Mouse (Mus musculus) urinary bladder, adult 2 months (tissue): ENCODE results near the gene Etfb. TPM values are rescaled to one million over a fixed set of nuclear protein-coding genes. Genes with fewer than 3 reads are reported as not detected.

Source experiments
- DNase-seq: peaks from one replicate; pipeline ENCODE4 v3.0.0; 2022; ENCODE audit warnings: low spot score
- polyA plus RNA-seq: library from polyadenylated mRNA; depleted of rRNA; stranded (reverse); fragments of >200 nt; gene quantifications from 2 replicates; pipeline ENCODE4 v1.2.3, GENCODE M21; 2012

Gene Etfb
- polyA plus RNA-seq, 1 experiment = 246 TPM

DNA sequence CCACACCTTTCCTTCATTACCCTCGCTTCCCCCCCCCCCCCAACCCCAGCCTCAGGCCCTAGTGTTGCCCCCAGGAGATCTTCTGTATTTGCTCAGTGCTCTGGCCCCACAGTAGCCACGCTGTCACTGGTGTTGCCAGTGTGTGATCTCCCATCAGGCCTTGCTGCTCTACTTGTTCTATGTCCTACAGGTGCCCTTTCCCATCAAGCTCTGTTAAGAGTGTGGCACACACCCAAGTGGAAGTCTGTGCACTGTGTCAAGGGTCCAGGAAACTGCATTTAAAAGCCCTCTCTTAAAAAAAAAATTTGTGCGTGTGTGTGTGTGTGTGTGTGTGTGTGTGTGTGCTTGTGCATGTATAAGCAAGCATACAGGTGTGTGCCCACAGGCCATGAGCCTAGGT is 4.4 kb downstream of the Etfb start:
- DNase-seq = no peak

DNA sequence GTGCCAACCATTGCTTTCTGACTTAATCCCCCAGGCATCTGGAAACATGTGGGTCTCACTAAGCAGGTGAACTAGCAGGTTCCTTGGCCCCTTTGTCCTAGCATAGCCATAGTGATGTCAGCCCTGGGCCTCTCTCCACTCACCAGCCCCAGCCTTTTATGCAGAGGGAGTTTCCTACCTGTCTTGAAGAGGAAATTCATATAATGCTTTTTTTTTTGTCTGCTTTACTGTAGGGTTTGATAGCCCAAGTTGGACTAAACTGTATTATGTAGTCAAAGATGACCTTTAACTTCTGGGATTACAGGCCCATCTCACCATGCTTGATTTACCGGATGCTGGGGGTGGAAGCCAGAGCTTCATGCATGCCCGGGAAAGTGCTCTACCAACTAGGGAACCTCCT is 5.9 kb downstream of the Etfb start:
- DNase-seq = no peak

DNA sequence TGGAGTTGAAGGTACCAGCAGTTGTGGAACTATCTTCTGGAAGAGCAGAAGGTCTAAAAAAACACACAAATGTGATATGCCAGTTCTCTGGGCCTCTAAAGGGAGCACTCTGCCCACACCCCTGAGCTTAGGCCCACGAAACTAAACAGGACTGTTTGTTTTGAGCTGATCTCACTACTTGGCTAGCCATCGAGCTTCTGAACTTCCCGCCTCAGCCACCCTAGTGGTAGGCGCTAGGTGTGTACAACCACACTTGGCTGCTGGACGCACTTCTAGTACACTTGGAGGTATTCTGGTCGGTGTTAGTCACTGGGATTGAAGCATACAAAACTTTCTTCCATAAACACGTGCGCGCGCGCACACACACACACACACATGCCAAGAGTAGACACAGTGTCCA is 7.8 kb downstream of the Etfb start:
- no peak for DNase-seq

DNA sequence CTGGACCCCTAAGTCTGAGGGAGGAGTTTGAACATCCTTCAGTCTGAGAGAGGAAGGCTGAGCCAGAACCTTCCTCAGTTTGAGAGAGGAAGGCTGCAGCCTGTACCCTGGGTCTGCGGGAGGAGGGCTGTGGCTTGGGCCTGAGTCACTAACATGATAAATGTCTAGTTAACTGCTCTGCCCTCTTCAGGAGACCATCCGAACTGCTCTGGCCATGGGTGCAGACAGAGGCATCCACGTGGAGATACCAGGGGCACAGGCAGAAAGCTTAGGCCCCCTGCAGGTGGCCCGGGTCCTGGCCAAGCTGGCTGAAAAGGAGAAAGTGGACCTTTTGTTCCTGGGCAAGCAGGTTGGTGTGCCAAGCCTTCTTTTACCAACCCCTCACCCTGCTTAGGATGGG is 8.7 kb downstream of the Etfb start:
- no peak for DNase-seq

DNA sequence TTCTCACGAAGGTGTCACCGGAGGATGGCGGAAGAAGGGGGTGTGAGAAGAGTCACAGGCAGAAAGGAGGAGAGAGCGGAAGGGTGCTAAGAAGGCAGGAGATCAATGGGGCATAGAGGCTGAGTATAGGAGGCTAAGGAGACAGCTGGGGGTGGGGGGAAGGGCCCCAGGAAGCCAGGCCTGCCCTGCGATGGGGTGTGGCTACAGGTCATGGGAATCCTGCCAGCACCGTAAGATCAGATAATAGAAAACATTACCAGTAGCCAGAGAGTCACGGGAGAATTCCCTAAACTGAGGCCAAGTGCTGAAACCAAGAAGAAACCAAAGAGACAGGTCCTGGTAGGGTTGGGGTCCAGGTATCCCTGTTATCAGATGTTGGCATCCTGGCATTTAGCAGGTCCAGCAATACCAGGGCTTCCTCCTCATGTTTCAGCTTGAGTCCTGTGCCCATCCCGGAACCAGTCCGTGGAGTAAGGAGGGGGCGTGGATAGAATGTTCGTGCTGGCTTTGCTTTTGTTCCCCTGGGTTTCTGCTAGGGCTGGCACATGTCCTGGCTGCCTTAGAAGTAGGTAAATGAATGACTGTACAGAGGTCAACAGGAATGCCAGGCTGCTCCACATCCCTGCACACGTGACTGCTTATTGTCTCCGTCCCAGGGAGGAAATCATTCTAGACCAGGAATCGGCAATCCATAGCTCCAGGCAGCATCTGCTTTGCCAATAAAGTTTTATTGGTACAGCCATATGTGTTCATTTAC is 9.9 kb downstream of the Etfb start:
- no peak for DNase-seq

DNA sequence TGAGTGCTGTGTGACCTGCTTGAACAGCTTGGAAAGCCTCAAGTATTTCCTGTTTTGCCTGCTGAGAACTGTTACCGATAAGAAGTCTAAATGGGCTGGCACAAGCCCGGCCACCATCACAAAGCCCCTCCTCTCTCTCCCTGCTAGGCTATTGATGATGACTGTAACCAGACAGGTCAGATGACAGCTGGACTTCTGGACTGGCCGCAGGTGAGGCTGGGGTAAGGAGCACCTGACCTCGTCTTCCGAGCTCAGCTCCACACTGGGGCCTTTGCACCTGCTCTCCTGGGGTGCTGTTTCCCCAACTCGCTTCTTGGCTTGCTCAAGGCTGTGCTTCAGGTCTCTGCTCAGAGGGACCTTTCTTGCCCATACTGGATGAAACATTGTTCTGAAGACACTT is 10.5 kb downstream of the Etfb start:
- no peak for DNase-seq

DNA sequence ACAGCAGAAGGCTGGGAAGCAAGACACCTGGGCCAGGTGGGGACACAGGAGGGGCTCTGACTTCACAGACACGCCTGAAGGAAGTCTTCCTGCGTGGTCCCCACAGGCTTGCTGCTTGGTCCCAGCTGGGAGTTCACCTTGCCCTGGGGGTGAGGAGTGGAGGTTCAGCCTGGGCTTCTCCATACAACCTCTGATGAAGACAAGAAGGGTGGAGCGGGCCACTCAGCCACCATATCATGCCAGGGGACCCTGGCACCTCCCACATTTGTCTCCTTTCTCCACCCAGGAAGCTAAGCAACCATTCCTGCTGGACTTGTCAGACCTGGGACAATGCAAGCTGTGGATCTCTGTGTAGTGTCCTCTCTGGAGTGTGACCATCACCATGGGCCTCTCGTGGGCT is 19.0 kb downstream of the Etfb start, which contains the start of gene Vsig10l:
Vsig10l (plus strand) TSS at position 301 of the 400 bp plus-strand sequence.
- no peak for DNase-seq

DNA sequence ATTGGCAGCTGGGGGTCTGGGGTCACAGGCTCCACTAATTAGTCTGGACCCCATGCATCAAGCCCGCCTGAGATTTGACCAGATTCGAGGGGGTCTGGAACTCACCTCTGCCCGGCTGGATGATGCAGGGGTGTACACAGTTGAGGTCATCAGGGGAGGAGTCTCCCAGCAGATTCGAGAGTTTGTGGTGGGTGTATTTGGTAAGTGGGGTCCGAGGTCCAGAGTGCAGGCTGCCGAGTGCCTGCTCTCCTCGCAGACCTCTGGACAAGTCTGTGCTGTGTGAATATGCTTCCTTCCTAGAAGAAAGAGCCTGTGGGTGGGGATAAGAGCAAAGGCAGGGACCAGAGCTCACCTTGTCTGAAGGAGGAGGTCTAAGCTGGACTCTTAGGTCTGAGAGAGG is 20.1 kb downstream of the Etfb start:
- DNase-seq = no peak

DNA sequence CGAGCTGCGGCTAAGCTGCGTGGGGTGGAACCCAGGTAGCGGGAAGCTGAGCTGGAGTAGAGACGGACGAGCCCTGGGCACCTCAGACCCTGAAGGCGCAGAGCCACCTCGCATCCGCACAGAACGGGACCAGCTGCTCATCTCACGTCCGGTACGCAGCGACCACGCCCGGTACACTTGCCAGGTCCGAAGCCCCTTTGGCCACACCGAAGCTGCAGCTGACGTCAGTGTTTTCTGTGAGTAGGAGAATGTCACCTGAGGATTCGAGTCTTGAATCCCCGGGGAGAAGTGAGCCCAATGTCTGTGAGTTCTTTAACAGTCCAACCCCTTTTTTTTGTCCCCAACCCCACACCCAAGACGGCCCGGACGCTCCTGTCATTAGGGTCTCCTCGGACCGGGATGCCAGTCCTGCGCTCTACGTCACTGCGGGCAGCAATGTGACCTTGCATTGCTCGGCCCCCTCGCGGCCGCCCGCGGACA is 21.0 kb downstream of the Etfb start:
- no peak for DNase-seq

DNA sequence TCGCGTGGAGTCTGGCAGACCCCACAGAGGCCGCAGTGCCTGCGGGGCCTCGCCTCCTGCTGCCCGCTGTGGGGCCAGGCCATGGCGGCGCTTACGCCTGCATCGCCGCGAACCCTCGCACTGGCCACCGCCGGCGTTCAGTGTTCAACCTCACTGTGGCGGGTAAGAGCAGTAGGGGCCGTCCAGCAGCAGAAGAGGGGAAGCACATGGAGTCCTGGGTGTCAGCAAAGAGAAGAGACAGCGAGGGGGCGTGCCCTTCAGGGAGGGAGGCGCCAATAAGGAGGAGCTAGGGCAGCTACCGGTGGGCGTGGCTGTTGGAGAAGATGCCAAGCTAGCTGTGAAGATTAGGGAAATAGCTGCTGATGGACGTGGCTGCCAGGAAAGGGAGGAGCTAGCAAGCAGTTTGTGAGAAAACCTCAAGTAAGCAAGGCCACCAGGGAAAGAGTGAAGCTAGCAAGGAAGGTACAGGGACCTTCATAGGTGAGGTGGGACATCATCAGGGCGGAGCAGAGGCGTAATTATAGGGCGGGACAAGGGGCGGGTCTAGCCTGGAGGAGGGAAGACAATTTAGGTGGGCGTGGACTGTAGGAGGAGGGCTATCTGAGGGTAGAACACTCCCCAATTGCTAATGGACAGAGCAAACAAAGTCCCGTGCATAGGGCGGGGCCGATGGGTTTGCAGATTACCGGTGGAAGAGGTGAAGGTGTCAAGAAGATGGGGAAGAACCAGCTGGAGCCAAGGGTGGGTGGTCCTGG is 21.6 kb downstream of the Etfb start:
- peak; percentile 58 for DNase-seq

DNA sequence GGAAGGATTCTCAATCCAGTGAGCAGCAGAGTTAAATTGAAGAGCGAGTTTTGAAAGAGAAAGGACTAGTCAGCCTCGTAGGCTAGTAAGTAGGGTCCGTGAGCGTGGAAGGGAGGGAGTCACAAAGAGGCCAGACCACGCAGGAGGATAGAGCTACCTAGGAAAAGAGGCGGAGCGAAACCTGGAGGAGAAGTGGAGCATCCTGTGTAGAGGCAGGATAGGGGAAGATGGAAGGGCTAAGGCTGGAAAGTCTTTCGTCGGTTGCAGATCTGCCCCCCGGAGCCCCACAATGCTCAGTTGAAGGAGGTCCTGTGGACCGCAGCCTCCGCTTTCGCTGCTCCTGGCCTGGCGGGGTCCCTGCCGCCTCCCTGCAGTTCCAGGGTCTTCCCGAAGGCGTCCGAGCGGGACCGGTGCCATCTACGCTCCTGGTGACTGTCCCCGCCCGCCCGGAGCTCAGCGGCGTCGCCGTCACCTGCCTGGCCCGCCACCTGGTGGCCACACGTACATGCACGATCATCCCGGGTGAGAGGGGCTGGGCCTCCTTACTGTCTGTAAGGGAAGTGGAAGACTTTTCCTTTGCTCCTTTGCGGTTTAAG is 22.3 kb downstream of the Etfb start:
- DNase-seq = peak; percentile 71

DNA sequence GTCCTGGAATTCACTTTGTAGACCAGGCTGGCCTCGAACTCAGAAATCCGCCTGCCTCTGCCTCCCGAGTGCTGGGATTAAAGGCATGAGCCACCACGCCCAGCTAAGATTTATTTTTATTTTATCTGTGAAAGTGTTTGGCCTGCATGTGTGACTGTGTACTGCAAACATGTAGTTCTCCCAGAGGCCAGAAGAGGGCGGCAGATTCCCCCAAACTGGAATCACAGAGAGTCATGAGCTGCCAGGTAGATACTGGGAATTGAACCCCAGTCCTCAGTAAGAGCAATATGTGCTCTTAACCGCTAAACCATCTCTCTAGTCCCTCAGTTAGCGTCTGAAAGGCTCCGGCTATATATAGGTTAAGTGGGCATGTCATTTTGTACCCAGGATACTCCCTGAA is 26.5 kb downstream of the Etfb start:
- no peak for DNase-seq

DNA sequence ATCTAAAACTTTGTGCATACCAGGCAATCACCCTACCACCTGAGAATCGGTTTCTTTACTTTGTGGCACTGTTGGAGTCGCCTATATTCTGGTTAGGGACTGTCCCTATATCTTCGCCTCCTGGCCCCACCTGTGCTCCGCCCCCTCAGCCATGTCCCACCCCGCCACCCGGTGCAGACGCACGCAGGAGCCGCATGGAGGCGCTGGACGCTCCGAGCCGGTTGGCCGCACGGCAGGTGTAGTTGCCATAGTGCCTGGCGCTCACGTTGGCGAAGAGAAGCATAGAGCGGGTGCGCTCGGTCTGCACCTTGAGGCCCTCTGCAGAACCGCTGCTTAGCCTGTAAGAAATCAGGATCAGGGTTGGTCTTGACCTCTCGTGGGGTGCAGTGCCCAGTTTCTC is 31.8 kb downstream of the Etfb start:
- DNase-seq = no peak

DNA sequence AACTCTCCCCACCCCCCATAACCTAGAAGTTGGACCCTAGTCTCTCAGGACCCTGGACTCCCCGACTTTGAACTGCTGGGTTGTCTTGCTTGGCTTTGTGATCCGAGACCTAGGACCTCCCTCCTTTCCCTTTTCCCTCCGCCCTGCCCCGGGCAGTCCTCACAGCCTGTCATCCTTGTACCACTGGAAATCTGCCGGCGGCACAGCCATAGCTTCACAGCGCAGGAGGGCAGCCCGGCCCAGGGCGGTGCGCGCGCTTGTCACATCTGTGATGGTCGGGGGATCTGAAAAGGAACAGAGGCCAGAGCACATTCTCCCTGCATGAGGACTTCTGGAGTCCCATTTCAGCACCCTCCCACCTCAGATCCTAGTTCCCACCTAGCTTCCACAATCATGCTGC is 32.5 kb downstream of the Etfb start:
- DNase-seq = no peak

DNA sequence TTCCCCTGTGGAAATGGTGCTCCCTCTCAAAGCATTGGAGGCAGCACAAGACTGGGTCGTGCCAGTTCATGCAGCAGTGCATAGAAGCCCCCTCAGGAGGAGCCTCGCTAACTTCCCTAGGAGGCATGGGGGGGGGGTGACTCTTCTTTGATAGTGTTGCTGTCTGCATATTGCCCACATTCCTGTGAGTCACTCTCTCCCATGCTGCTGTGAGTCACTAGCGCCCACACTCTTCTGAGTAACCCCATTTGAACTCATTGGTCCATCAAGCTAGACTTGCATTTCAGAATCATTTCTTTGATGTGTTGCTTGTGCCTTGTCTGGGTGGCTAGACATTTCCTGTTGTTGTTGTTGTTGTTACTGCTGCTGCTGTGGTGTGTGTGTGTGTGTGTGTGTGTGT is 37.3 kb downstream of the Etfb start:
- DNase-seq = no peak

DNA sequence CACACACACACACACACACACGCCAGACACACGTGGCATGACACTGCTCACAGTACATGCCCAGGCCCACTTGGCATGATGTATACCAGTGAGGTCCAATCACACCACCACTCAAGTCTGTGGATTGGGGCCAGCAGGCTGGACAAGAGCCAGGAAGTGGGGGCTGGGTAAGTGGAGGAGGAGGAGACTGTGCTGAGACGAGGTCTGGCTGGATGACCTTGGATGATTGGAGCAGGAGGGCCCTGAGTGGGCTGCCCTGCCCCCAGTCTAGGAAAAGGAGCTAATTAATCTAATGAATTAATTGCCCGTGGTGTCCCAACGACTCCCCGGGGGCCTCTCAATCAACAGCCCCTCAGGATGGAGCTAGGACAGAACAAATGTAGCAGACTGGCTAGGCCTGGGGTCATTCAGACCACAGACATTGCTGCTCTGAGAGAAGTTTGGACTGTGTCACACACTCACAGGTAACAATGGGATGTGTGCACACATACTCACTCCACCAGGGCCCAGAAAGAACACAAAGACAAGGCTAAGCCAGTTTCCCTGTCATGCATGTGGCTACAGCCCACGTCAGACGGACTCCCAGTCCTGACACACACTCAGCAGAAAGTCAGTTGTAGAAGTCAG is 38.3 kb downstream of the Etfb start:
- no peak for DNase-seq

DNA sequence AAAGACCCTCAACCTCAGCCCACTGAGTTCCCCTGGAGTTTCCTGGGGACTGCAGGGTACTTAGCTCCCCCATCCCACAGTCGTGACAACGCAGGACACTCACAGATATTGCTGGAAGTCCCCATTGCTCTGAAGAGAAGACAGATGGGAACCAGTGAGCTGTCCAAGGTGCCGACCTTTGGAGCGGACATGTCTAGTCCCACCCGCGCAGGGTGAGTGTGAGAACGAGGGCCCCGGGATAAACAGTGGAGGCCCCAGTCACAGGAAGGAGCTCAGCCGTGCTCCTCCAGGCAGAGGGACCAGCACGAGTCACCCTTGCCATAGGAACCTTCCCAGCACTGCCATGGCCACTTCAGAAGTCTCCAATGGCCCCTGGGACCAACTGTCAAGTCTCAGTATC is 39.4 kb downstream of the Etfb start:
- no peak for DNase-seq

DNA sequence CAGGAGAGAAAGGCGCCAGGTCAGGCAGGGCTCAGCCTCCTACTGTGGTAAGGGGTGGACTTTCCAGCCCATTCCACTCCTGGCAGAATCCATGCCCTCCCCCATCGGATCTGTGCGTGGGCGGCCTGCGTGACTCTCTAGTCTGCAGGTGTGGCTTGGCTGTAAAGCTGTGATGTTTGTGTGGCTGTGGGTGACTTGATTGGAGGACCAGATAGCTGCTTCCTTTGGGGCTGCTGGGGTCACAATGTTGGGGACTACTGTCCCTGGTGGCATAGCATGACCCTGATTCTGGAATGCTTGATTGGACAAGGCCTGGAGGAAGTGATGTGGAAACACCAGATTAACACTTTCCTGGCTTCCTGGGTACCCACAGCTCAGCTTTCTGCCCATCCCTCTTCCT is 44.8 kb downstream of the Etfb start:
- DNase-seq = no peak

DNA sequence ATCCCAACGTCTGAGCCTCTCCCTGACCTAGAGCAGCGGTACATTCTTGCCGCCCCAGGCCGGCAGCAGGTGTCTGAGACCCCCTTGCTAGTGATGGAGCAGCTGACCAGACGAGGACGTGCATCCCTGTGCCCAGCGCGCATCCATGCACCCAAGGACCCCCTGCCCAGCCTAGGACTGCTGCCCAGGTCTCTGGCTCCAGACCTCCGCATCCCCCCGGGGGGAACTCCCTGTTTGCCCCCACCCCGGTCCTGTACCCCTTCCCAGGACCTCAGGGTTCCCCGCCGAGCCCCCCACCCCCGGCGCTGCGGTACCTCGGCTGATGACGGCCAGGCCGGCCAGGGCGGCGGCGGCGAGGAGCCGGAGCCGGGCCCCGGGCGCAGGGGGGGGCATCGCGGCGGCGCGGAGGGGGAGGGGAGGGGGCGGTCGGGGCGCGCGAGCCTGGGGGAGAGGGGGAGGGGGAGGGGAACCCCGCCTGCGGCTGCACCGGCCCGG is 45.8 kb downstream of the Etfb start, which contains the start of gene Iglon5:
Iglon5 (minus strand) TSS at position 445 of the 495 bp plus-strand sequence.
- DNase-seq = no peak

DNA sequence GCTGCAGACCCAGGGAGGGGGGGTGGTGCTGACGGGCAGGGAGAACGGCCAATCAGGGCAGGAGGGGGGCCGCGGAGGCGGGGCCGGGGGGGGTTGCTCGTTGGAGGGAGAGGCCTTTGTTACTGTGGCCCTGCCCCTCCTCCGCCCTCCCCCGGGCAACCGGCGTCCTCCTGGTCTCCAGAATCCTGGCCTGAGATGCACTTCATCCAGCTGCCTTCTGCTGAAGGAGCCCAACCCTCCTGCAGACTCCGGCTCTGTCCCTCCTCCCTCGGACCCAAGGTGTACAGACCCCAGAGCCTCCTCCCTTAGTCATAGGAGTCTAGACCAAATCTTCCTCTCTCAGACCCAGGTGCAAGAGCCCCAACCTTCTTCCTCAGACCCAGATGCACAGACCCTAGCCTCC is 46.3 kb downstream of the Etfb start:
- DNase-seq = no peak

DNA sequence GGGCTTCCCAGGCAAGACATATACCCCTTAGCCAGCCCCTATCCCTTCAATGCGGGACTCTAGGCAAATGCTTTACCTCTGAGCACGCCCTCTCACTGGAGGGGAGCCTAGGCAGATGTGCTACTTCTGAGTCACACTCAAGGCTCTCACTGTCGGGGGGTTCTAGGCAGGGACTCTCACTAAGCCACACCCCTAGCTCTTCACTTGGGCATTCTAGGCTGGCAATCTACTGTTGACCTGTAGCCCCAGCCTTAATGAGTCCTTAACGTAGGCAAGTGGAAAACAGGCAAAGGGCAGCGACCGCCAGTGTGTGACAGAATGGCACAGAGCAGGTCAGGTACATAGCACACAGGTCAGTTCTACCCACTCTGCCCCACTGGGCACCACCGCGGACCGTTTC is 47.0 kb downstream of the Etfb start:
- no peak for DNase-seq

DNA sequence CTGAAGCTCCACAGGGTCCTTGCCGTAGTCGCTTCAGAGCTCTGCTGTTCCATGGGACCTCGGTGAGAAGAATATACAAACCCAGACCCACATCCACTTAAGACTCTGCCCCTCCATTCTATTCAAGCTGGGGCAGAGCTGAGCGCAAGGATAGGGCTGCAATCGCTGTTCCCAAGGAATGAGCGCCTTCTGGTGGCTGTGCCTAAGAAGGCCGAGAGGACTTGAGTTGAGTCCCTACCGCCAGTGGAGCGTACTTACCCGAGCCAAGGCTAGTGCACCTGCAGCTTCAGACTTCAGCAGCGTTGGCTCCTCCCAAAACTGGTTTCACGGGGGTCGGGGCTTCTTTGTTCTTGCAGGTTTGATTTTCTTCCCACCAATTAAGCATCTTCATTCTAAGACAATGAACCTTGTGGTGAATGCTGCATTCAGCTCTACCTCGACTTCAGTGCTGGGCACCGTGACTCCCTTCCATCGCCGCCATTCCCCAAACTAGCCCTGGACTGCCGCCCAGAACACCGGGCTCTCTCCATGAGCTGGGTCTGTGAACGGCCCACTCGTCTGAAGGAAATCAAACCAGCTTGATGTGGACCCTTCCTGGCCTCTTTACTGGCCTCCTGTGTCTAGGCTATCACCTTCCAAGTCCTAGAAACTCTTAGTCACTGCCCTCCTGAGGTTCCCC is 51.6 kb downstream of the Etfb start:
- DNase-seq = no peak
